8 mouse cellular contexts compared by ENCODE assay signal in genomic region chr3:84190513-84191061, GRCm38 (mm10). TPM values are rescaled to one million over a fixed set of nuclear protein-coding genes. Genes with fewer than 3 reads are reported as not detected.
DNase-seq lines count a peak whose midpoint lies in the region; ATAC-seq lines count a peak whose summit lies in the region.

No protein-coding gene starts in this region.

- DNase-seq in adrenal gland, adult (ENCODE audit: inconsistent age in 2 of 2, low spot score in 1 of 2): peak; percentile 72 to 85
- DNase-seq in adrenal gland, postnatal 4 days (ENCODE audit: low spot score in 2 of 2): no peak
- peak; percentile 73 for DNase-seq in adrenal gland, postnatal 14 days
- peak; percentile 49 for DNase-seq in limb, embryonic 11.5 days (ENCODE audit: low spot score)
- peak; percentile 42 for DNase-seq in thymus, postnatal 4 days
- DNase-seq in gastrocnemius, postnatal 14 days: no peak

- H3K4me3 ChIP-seq in heart, embryonic 12.5 days: peak overlapping the region; percentile 55
- H3K4me3 ChIP-seq in limb, embryonic 11.5 days (ENCODE audit: low read depth, low read length): peak overlapping the region; percentile 28
- no peak overlapping the region for H3K4me3 ChIP-seq in midbrain, embryonic 13.5 days (replicated peaks)

- ATAC-seq in heart, embryonic 12.5 days (ENCODE audit: insufficient number of reproducible peaks, low FRiP score): peak; percentile 53; the same call in 1 of the 2 replicates
- peak; percentile 51; the same call in 1 of the 2 replicates for ATAC-seq in limb, embryonic 11.5 days (ENCODE audit: insufficient number of reproducible peaks, low FRiP score, low TSS enrichment, low read depth)
- ATAC-seq in midbrain, embryonic 13.5 days: peak; percentile 75

- 2% methylated on average over 41 of the region's 41 CpGs for WGBS in heart, embryonic 12.5 days
- 8% methylated on average over 41 of the region's 41 CpGs for WGBS in limb, embryonic 11.5 days
- WGBS in midbrain, embryonic 13.5 days: 25% methylated on average over 41 of the region's 41 CpGs

- peak overlapping the region; percentile 64 for H3K27ac ChIP-seq in heart, embryonic 12.5 days (ENCODE audit: poor library complexity, severe bottlenecking)
- H3K27ac ChIP-seq in limb, embryonic 11.5 days (replicated peaks; ENCODE audit: low read depth, low read length): no peak overlapping the region
- no peak overlapping the region; the same call in 1 of the 2 replicates for H3K27ac ChIP-seq in midbrain, embryonic 13.5 days

- peak overlapping the region; percentile 61 for H3K9ac ChIP-seq in heart, embryonic 12.5 days
- no peak overlapping the region for H3K9ac ChIP-seq in limb, embryonic 11.5 days (ENCODE audit: low read length)
- H3K9ac ChIP-seq in midbrain, embryonic 13.5 days (replicated peaks): no peak overlapping the region

- H3K27me3 ChIP-seq in heart, embryonic 12.5 days (replicated peaks): peaks cover 19% of the 10 kb centered on the region
- peaks cover 14% of the 10 kb centered on the region for H3K27me3 ChIP-seq in limb, embryonic 11.5 days (ENCODE audit: control insufficient read depth, insufficient read depth, low read length)
- H3K27me3 ChIP-seq in midbrain, embryonic 13.5 days: no peaks in the 10 kb centered on the region

- no peaks in the 10 kb centered on the region for H3K36me3 ChIP-seq in heart, embryonic 12.5 days
- H3K36me3 ChIP-seq in limb, embryonic 11.5 days (ENCODE audit: control insufficient read depth, insufficient read depth, low read length): no peaks in the 10 kb centered on the region
- H3K36me3 ChIP-seq in midbrain, embryonic 13.5 days: peaks cover 73% of the 10 kb centered on the region

- peak overlapping the region; percentile 74 for H3K4me2 ChIP-seq in heart, embryonic 12.5 days
- peak overlapping the region; percentile 36 for H3K4me2 ChIP-seq in limb, embryonic 11.5 days (ENCODE audit: low read depth, severe bottlenecking)
- H3K4me2 ChIP-seq in midbrain, embryonic 13.5 days (replicated peaks): peak overlapping the region; percentile 23; the same call in 1 of the 2 replicates

- peaks cover 9% of the 10 kb centered on the region for H3K4me1 ChIP-seq in heart, embryonic 12.5 days (replicated peaks)
- peaks cover 5% of the 10 kb centered on the region for H3K4me1 ChIP-seq in limb, embryonic 11.5 days (ENCODE audit: control insufficient read depth, insufficient read depth, low read length)
- peaks cover 19% of the 10 kb centered on the region for H3K4me1 ChIP-seq in midbrain, embryonic 13.5 days (replicated peaks)

- intact Hi-C loops in gastrocnemius, postnatal 14 days (cut with DNase I; ENCODE audit: low total_unique reads): no loop called here

- no peaks in the 10 kb centered on the region for H3K9me3 ChIP-seq in heart, embryonic 12.5 days (replicated peaks)
- H3K9me3 ChIP-seq in limb, embryonic 11.5 days (ENCODE audit: control insufficient read depth, low read length): no peaks in the 10 kb centered on the region
- H3K9me3 ChIP-seq in midbrain, embryonic 13.5 days: no peaks in the 10 kb centered on the region

RNA-seq across cellular contexts. Expression of gene Gm6525, which starts 16.7 kb away (rescaled TPM):
- not detected for total RNA-seq in adrenal gland, postnatal 4 days (2021)
- total RNA-seq in adrenal gland, postnatal 14 days (2021): 0.33 TPM in 1 of 2 replicates, not detected in the other
- polyA plus RNA-seq in heart, embryonic 12.5 days (2016; fragmentation: Nextera tagmentation; extraction: Ambion mirVana): 0.18 TPM in 1 of 2 replicates, not detected in the other
- polyA plus RNA-seq in limb, embryonic 11.5 days (2014; fragmentation: Nextera tagmentation; extraction: Ambion mirVana): 0.44 and 0.63 TPM in 2 replicates
- 3.8 and 4.3 TPM in 2 replicates for polyA plus RNA-seq in midbrain, embryonic 13.5 days (2015; fragmentation: Nextera tagmentation; extraction: Ambion mirVana)
- total RNA-seq in gastrocnemius, postnatal 14 days (2021): not detected

RNA-seq across cellular contexts. Expression of gene Mnd1, which starts 35.0 kb away (rescaled TPM):
- total RNA-seq in adrenal gland, postnatal 4 days (2021): 10 to 100 TPM; 18.8 to 24.0 TPM
- 23.0 and 27.2 TPM in 2 replicates for total RNA-seq in adrenal gland, postnatal 14 days (2021)
- polyA plus RNA-seq in heart, embryonic 12.5 days (2016; fragmentation: Nextera tagmentation; extraction: Ambion mirVana): 11.4 and 11.9 TPM in 2 replicates
- polyA plus RNA-seq in limb, embryonic 11.5 days (2014; fragmentation: Nextera tagmentation; extraction: Ambion mirVana): 14.6 and 16.6 TPM in 2 replicates
- polyA plus RNA-seq in midbrain, embryonic 13.5 days (2015; fragmentation: Nextera tagmentation; extraction: Ambion mirVana): 2.7 and 3.3 TPM in 2 replicates
- 1 to 10 TPM; 3.8 to 5.7 TPM for total RNA-seq in gastrocnemius, postnatal 14 days (2021)

Comparison
In these comparisons a context has a peak if more than half of its experiments do, and no peak if none do; other contexts are left out.
1. DNase-seq: peak in adrenal gland, adult (2 of 2), adrenal gland, postnatal 14 days (single experiment), limb, embryonic 11.5 days (single experiment) and thymus, postnatal 4 days (single experiment); none in adrenal gland, postnatal 4 days (0 of 2) and gastrocnemius, postnatal 14 days (single experiment).
2. H3K4me2 ChIP-seq: peak in every context shown above with its lines; median percentile 74 in heart, embryonic 12.5 days; 36 in limb, embryonic 11.5 days; 23 in midbrain, embryonic 13.5 days.
3. Peak in every context shown above with its lines, with median percentiles within 50 percentile points of each other: ATAC-seq.